Comparison of ENCODE assay signal across 16 mouse cellular contexts in the genomic region with DNA sequence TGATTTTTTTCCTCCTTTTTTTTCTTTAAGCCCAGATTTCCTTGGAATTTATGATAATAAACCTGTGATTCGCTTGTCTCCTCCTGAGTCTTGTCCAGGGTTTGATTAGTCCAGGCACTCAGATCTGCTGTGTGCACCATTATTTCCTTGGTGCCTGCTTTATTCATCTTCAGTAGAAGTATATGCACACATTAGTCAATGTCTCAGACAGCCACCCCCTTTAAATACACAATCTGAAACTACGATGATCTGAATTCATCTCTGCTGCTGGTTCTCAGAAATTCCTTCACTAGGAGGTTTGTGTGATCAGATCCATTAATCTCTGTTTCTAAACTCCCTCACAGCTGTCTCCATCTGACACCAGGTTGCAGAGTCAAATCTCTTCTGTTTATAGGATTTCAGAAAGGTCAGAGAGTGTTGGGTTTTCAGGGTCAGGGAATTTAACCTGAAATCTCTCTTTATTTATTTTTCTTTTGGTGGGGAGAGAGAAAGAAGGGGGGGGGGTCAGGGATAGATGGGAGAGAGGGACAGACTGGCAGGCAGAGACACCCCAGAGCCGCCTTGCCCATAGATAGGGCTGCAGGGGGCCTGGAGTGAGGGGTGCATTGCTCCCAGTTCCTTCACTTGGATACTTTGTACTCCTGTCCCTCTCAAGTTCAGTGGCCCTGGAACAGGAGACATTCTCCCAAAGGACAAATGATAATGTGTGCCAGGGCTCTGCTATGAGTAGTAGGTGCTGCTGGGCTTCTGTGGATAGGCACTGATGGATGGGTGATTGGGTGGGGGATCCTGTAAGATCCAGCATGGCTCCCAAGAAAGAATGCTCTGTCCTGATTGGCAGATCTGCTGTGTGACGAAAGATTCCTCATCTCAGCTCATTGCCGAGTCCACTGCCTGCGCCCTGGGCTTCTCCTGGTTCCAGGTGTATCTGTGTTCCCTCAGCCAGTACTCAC. TPM values are rescaled to one million over a fixed set of nuclear protein-coding genes. Genes with fewer than 3 reads are reported as not detected.
DNase-seq lines count a peak whose midpoint lies in the region; ATAC-seq and TF ChIP-seq lines count a peak whose summit lies in the region.
"Had no signal": no experiment of that assay in that cellular context is flagged by ENCODE, and none has a peak within 500 bp of the region (broad histone marks: within the 10 kb centered on the region; RNA-seq: fewer than 3 reads in every experiment).

No protein-coding gene starts in this region.

- H3K36me3 ChIP-seq in hindbrain, embryonic 15.5 days: no peaks in the 10 kb centered on the region
- H3K36me3 ChIP-seq in hindbrain, embryonic 16.5 days (ENCODE audit: control insufficient read depth, insufficient read depth, low read length): no peaks in the 10 kb centered on the region
- no peaks in the 10 kb centered on the region for H3K36me3 ChIP-seq in lung, embryonic 14.5 days (ENCODE audit: insufficient read depth)
- H3K36me3 ChIP-seq in neural tube, embryonic 12.5 days: no peaks in the 10 kb centered on the region
- H3K36me3 ChIP-seq in neural tube, embryonic 15.5 days: no peaks in the 10 kb centered on the region
- H3K36me3 ChIP-seq: heart, embryonic 13.5 days had no signal

- no peaks in the 10 kb centered on the region for H3K9me3 ChIP-seq in hindbrain, embryonic 15.5 days
- H3K9me3 ChIP-seq in hindbrain, embryonic 16.5 days (ENCODE audit: control insufficient read depth, low read length): no peaks in the 10 kb centered on the region
- no peaks in the 10 kb centered on the region for H3K9me3 ChIP-seq in lung, embryonic 14.5 days (ENCODE audit: low read depth, low read length)
- H3K9me3 ChIP-seq in neural tube, embryonic 12.5 days: no peaks in the 10 kb centered on the region
- H3K9me3 ChIP-seq in neural tube, embryonic 15.5 days (replicated peaks): no peaks in the 10 kb centered on the region
- H3K9me3 ChIP-seq: forebrain, embryonic 13.5 days; heart, embryonic 13.5 days had no signal

- no peak for DNase-seq in lung, embryonic 14.5 days
- no peak for DNase-seq in lung, postnatal 36 days
- DNase-seq: adrenal gland, adult 2 months; adrenal gland, postnatal 25 days; cerebellum, adult 18-20 months; cerebellum, adult 9-11 months; cerebellum, postnatal 36 days; forebrain, postnatal 0 days; gastrocnemius, postnatal 14 days had no signal

- no peak for TF ChIP-seq CTCF in lung, embryonic 14.5 days (IDR thresholded peaks at IDR 0.05; ENCODE audit: low read depth)

- WGBS in hindbrain, embryonic 15.5 days: 81% methylated on average over 6 of the region's 6 CpGs
- WGBS in hindbrain, embryonic 16.5 days: 75% methylated on average over 6 of the region's 6 CpGs
- 59% methylated on average over 6 of the region's 6 CpGs for WGBS in lung, embryonic 14.5 days
- 84% methylated on average over 6 of the region's 6 CpGs for WGBS in neural tube, embryonic 12.5 days
- 89% methylated on average over 6 of the region's 6 CpGs for WGBS in neural tube, embryonic 15.5 days

- ATAC-seq in hindbrain, embryonic 15.5 days (ENCODE audit: low FRiP score, low read depth): peak; percentile 61; the same call in 1 of the 2 replicates
- ATAC-seq in hindbrain, embryonic 16.5 days: no peak
- ATAC-seq in lung, embryonic 14.5 days (ENCODE audit: insufficient read depth): peak; percentile 35; the same call in 1 of the 2 replicates
- ATAC-seq in neural tube, embryonic 12.5 days (ENCODE audit: low FRiP score, low read depth): 0 out of 2 replicates have a peak, but pooled peaks have one; percentile 33
- ATAC-seq in neural tube, embryonic 15.5 days (ENCODE audit: low FRiP score): no peak
- ATAC-seq: forebrain, embryonic 13.5 days; forebrain, postnatal 0 days; hindbrain, postnatal 0 days had no signal

- H3K4me2 ChIP-seq in hindbrain, embryonic 15.5 days: no peak overlapping the region
- H3K4me2 ChIP-seq in hindbrain, embryonic 16.5 days (ENCODE audit: low read length): no peak overlapping the region
- H3K4me2 ChIP-seq in lung, embryonic 14.5 days: no peak overlapping the region
- no peak overlapping the region for H3K4me2 ChIP-seq in neural tube, embryonic 12.5 days (replicated peaks)
- no peak overlapping the region for H3K4me2 ChIP-seq in neural tube, embryonic 15.5 days
- H3K4me2 ChIP-seq: forebrain, embryonic 13.5 days; heart, embryonic 13.5 days had no signal

- H3K4me3 ChIP-seq in hindbrain, embryonic 15.5 days: no peak overlapping the region
- no peak overlapping the region for H3K4me3 ChIP-seq in hindbrain, embryonic 16.5 days (ENCODE audit: low read length)
- H3K4me3 ChIP-seq in lung, embryonic 14.5 days (ENCODE audit: low read depth, low read length): no peak overlapping the region
- no peak overlapping the region for H3K4me3 ChIP-seq in neural tube, embryonic 12.5 days
- no peak overlapping the region for H3K4me3 ChIP-seq in neural tube, embryonic 15.5 days (replicated peaks)
- H3K4me3 ChIP-seq: forebrain, embryonic 13.5 days; heart, embryonic 13.5 days had no signal

- no peak overlapping the region for H3K27ac ChIP-seq in hindbrain, embryonic 15.5 days (replicated peaks)
- no peak overlapping the region for H3K27ac ChIP-seq in hindbrain, embryonic 16.5 days (ENCODE audit: low read depth, low read length)
- no peak overlapping the region for H3K27ac ChIP-seq in lung, embryonic 14.5 days (ENCODE audit: low read depth)
- no peak overlapping the region for H3K27ac ChIP-seq in neural tube, embryonic 12.5 days
- H3K27ac ChIP-seq in neural tube, embryonic 15.5 days (replicated peaks): no peak overlapping the region
- H3K27ac ChIP-seq: forebrain, embryonic 13.5 days; heart, embryonic 13.5 days; hindbrain, postnatal 0 days had no signal

- H3K4me1 ChIP-seq in hindbrain, embryonic 15.5 days (replicated peaks): no peaks in the 10 kb centered on the region
- 0 out of 2 replicates have a peak, but pooled peaks cover 2% of the 10 kb centered on the region for H3K4me1 ChIP-seq in hindbrain, embryonic 16.5 days (ENCODE audit: control insufficient read depth, insufficient read depth, low read depth, low read length)
- no peaks in the 10 kb centered on the region for H3K4me1 ChIP-seq in lung, embryonic 14.5 days (ENCODE audit: insufficient read depth)
- no peaks in the 10 kb centered on the region for H3K4me1 ChIP-seq in neural tube, embryonic 12.5 days
- H3K4me1 ChIP-seq in neural tube, embryonic 15.5 days: 0 out of 2 replicates have a peak, but pooled peaks cover 1% of the 10 kb centered on the region
- H3K4me1 ChIP-seq: forebrain, embryonic 13.5 days had no signal

- H3K27me3 ChIP-seq in hindbrain, embryonic 15.5 days: no peaks in the 10 kb centered on the region
- no peaks in the 10 kb centered on the region for H3K27me3 ChIP-seq in hindbrain, embryonic 16.5 days (replicated peaks; ENCODE audit: control insufficient read depth, insufficient read depth, low read length)
- no peaks in the 10 kb centered on the region for H3K27me3 ChIP-seq in lung, embryonic 14.5 days (ENCODE audit: insufficient read depth, low read length)
- H3K27me3 ChIP-seq in neural tube, embryonic 12.5 days (replicated peaks): no peaks in the 10 kb centered on the region
- no peaks in the 10 kb centered on the region for H3K27me3 ChIP-seq in neural tube, embryonic 15.5 days (replicated peaks)
- H3K27me3 ChIP-seq: forebrain, embryonic 13.5 days; heart, embryonic 13.5 days had no signal

- no peak overlapping the region for H3K9ac ChIP-seq in hindbrain, embryonic 15.5 days
- no peak overlapping the region for H3K9ac ChIP-seq in hindbrain, embryonic 16.5 days (ENCODE audit: low read depth, low read length)
- no peak overlapping the region for H3K9ac ChIP-seq in lung, embryonic 14.5 days
- no peak overlapping the region for H3K9ac ChIP-seq in neural tube, embryonic 12.5 days
- H3K9ac ChIP-seq in neural tube, embryonic 15.5 days (replicated peaks): no peak overlapping the region
- H3K9ac ChIP-seq: forebrain, embryonic 13.5 days; forebrain, postnatal 0 days; heart, embryonic 13.5 days had no signal

RNA-seq across cellular contexts. Expression of gene Plod2, which starts 13.3 kb away (rescaled TPM):
- polyA plus RNA-seq in hindbrain, embryonic 15.5 days (2015; fragmentation: Nextera tagmentation; extraction: Ambion mirVana): 12.0 and 13.8 TPM in 2 replicates
- 11.8 and 13.9 TPM in 2 replicates for polyA plus RNA-seq in hindbrain, embryonic 16.5 days (2015; fragmentation: Nextera tagmentation; extraction: Ambion mirVana)
- 47.4 and 48.6 TPM in 2 replicates for polyA plus RNA-seq in lung, embryonic 14.5 days (2014; fragmentation: Nextera tagmentation; extraction: Ambion mirVana)
- 32.8 and 36.0 TPM in 2 replicates for polyA plus RNA-seq in neural tube, embryonic 12.5 days (2016; fragmentation: Nextera tagmentation; extraction: Ambion mirVana)
- polyA plus RNA-seq in neural tube, embryonic 15.5 days (2015; fragmentation: Nextera tagmentation; extraction: Ambion mirVana): 13.5 and 16.2 TPM in 2 replicates

Comparison
In these comparisons a context has a peak if more than half of its experiments do, and no peak if none do; other contexts are left out.
1. ATAC-seq: peak in hindbrain, embryonic 15.5 days (single experiment), lung, embryonic 14.5 days (single experiment) and neural tube, embryonic 12.5 days (single experiment); none in hindbrain, embryonic 16.5 days (single experiment) and neural tube, embryonic 15.5 days (single experiment).